Mouse (Mus musculus) liver, embryonic 12.5 days (tissue): ENCODE measurements around the gene Pigo. TPM values are rescaled to one million over a fixed set of nuclear protein-coding genes. Genes with fewer than 3 reads are reported as not detected.
"Not testable (repeated sequence)": the region's sequence is repeated elsewhere in the genome, so short reads cannot be mapped to it uniquely, and the experiment has no call there.

Experiments
- ATAC-seq: fragments of 200-750 bp; cut with Nextera tagmentation; 2 replicates; pipeline ENCODE4 v1.8.0; 2017; ENCODE audit warnings: moderate number of reproducible peaks, mild to moderate bottlenecking, moderate library complexity
- H3K27ac ChIP-seq: fragments of 300-500 bp; sonication (generic); 2 replicates; pipeline ENCODE4 v1.5.1; 2016; ENCODE audit warnings: mild to moderate bottlenecking
- H3K27me3 ChIP-seq: fragments of 300-500 bp; sonication (generic); replicated peaks from 2 replicates; pipeline ENCODE4 v1.6.1; 2016; ENCODE audit warnings: mild to moderate bottlenecking, moderate library complexity
- H3K36me3 ChIP-seq: fragments of 300-500 bp; sonication (generic); 2 replicates; pipeline ENCODE4 v1.6.1; 2016; ENCODE audit warnings: mild to moderate bottlenecking, moderate library complexity
- H3K4me1 ChIP-seq: fragments of 300-500 bp; sonication (generic); 2 replicates; pipeline ENCODE4 v1.6.1; 2016
- H3K4me2 ChIP-seq: fragments of 300-500 bp; sonication (generic); 2 replicates; pipeline ENCODE4 v1.6.1; 2016; ENCODE audit warnings: mild to moderate bottlenecking, moderate library complexity
- H3K4me3 ChIP-seq: fragments of 300-500 bp; sonication (generic); 2 replicates; pipeline ENCODE4 v1.5.1; 2016; ENCODE audit warnings: mild to moderate bottlenecking, moderate library complexity
- H3K9ac ChIP-seq: fragments of 300-500 bp; sonication (generic); 2 replicates; pipeline ENCODE4 v1.6.1; 2016; ENCODE audit warnings: mild to moderate bottlenecking, moderate library complexity
- H3K9me3 ChIP-seq: fragments of 300-500 bp; sonication (generic); replicated peaks from 2 replicates; pipeline ENCODE4 v1.6.1; 2016; ENCODE audit warnings: mild to moderate bottlenecking, moderate library complexity
- WGBS: fragments of 180-500 bp; shearing (Covaris S2); methylation state at CpG from one replicate; pipeline ENCODE4 v1.1.7; 2016; ENCODE audit not compliant: insufficient replicate concordance; 5-methylcytosine and 5-hydroxymethylcytosine counted together
- polyA plus RNA-seq: library from polyadenylated mRNA; unstranded; fragments of >200 nt; fragmentation: Nextera tagmentation; extraction: Ambion mirVana; gene quantifications from 2 replicates; pipeline ENCODE4 v1.2.1, GENCODE M21; 2016

The Pigo gene
- polyA plus RNA-seq, 1 experiment from 2014 or later = 16.8 TPM

DNA sequence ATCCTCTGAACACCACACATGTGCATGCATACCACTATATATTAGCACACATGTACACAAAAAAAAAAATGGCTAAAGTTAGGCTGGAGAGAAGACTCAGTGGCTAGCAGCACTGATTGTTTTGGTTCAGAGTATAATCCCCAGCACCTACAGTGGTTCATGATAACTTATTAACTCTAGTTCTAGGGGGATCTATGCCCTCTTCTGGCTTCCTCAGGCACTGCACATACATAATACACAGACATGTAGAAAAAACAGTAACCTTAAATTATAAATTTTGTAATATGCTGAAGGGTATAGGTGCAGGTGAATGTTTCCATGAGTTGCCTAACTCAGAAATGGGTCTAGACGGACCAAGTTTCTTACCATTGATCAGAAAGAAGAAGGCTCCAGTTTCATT lies 37.3 kb downstream of the Pigo start:
- Histone ChIP-seq H3K36me3 (peaks cover 99% of the 10 kb centered on the region), H3K9ac (no peak overlapping the region), H3K27me3 (no peaks in the 10 kb centered on the region), H3K4me2 (no peak overlapping the region), H3K4me3 (no peak overlapping the region), H3K27ac (no peak overlapping the region), H3K9me3 (no peaks in the 10 kb centered on the region), H3K4me1 (no peaks in the 10 kb centered on the region)
- WGBS = 78% methylated on average over 1 of the region's 1 CpGs
- ATAC-seq = no peak

GRCm38 (mm10) chr4:42980467-42980866 lies 45.2 kb downstream of the Pigo start:
- not testable (repeated sequence) for ATAC-seq, H3K4me2 ChIP-seq, H3K9ac ChIP-seq, H3K27me3 ChIP-seq, H3K4me1 ChIP-seq, H3K9me3 ChIP-seq, H3K27ac ChIP-seq, H3K4me3 ChIP-seq
- H3K36me3 ChIP-seq = peaks cover 81% of the 10 kb centered on the region
- WGBS = 81% methylated on average over 8 of the region's 8 CpGs

DNA sequence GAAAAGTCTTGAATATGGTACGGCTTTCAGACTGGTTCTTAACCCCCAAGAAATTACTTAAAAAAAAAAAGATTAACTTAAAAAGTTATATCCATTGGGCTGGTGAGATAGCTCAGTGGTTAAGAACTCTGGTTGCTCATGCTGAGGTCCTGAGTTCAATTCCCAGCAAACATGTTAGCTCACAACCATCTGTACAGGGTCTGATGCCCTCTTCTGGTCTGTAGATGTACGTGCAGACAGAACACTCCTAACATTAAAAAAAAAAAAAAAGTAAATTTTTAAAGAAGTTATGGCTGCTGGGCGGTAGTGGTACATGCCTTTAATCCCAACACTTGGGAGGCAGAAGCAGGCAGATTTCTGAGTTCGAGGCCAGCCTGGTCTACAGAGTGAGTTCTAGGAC lies 47.6 kb downstream of the Pigo start:
- Histone ChIP-seq H3K9ac (no peak overlapping the region), H3K36me3 (peaks cover 57% of the 10 kb centered on the region), H3K27me3 (no peaks in the 10 kb centered on the region), H3K4me3 (no peak overlapping the region), H3K4me2 (no peak overlapping the region), H3K27ac (no peak overlapping the region), H3K9me3 (no peaks in the 10 kb centered on the region), H3K4me1 (no peaks in the 10 kb centered on the region)
- ATAC-seq = no peak
- 86% methylated on average over 4 of the region's 4 CpGs for whole genome bisulfite sequencing

- Histone ChIP-seq H3K36me3 (peaks cover 16% of the 10 kb centered on the region), H3K9ac (no peak overlapping the region), H3K4me2 (no peak overlapping the region), H3K27me3 (0 out of 2 replicates have a peak, but pooled peaks cover 5% of the 10 kb centered on the region), H3K27ac (no peak overlapping the region), H3K4me3 (no peak overlapping the region), H3K9me3 (no peaks in the 10 kb centered on the region), H3K4me1 (no peaks in the 10 kb centered on the region)
- ATAC-seq = no peak
- WGBS = 71% methylated on average over 5 of the region's 5 CpGs
These were observed 51.8 kb downstream of the Pigo start for GRCm38 (mm10) chr4:42973868-42974267.

- H3K4me2 ChIP-seq = no peak overlapping the region
These were observed 52.7 kb downstream of the Pigo start for GRCm38 (mm10) chr4:42972952-42973351.

GRCm38 (mm10) chr4:42969304-42969703 lies 56.3 kb downstream of the Pigo start, which contains the start of gene 1700022I11Rik:
TSS of gene 1700022I11Rik (plus strand) at chr4:42969604.
- Histone ChIP-seq H3K27ac (no peak within 1 kb of the TSS), H3K4me2 (no peak within 1 kb of the TSS), H3K9me3 (no peaks in the 10 kb centered on the region), H3K9ac (no peak within 1 kb of the TSS), H3K27me3 (peaks cover 13% of the 10 kb centered on the region), H3K4me1 (peaks cover 4% of the 10 kb centered on the region; the same call in 1 of the 2 replicates), H3K36me3 (no peaks in the 10 kb centered on the region), H3K4me3 (no peak within 1 kb of the TSS)
- WGBS = 63% methylated on average over 4 of the region's 4 CpGs
- ATAC-seq = no peak

More at GRCm38 (mm10) chr4:42972952-42973351, 52.7 kb downstream of the Pigo start:
- no peaks in the 10 kb centered on the region for H3K4me1 ChIP-seq
- H3K27ac ChIP-seq = no peak overlapping the region
- H3K9me3 ChIP-seq = no peaks in the 10 kb centered on the region
- no peak for ATAC-seq
- H3K36me3 ChIP-seq = peaks cover 7% of the 10 kb centered on the region
- 66% methylated on average over 4 of the region's 4 CpGs for WGBS
- no peak overlapping the region for H3K4me3 ChIP-seq
- 0 out of 2 replicates have a peak, but pooled peaks cover 5% of the 10 kb centered on the region for H3K27me3 ChIP-seq
- no peak overlapping the region for H3K9ac ChIP-seq

Other genes with a start within 250 kb of the Pigo start
- 0.15 and 0.18 TPM in 2 replicates for gene Fam205a1, start 171.9 kb downstream of the Pigo start, polyA plus RNA-seq
- 0.05 and 0.07 TPM in 2 replicates for gene Gm12394, start 169.0 kb downstream of the Pigo start, polyA plus RNA-seq
- gene Fam205c, start 151.6 kb downstream of the Pigo start, polyA plus RNA-seq = 0.24 and 0.33 TPM in 2 replicates
- 0.18 and 0.26 TPM in 2 replicates for gene Phf24, start 109.2 kb downstream of the Pigo start, polyA plus RNA-seq
- 0.94 and 1.2 TPM in 2 replicates for gene Dnajb5, start 76.0 kb downstream of the Pigo start, polyA plus RNA-seq
- gene 1700022I11Rik, start 56.2 kb downstream of the Pigo start, polyA plus RNA-seq = 0.20 and 0.47 TPM in 2 replicates
- gene Vcp, start 25.3 kb downstream of the Pigo start, polyA plus RNA-seq = 354 and 366 TPM in 2 replicates
- 12.3 and 13.6 TPM in 2 replicates for gene Fancg, start 15.3 kb downstream of the Pigo start, polyA plus RNA-seq
- gene Stoml2, start 5.9 kb upstream of the Pigo start, polyA plus RNA-seq = 280 and 292 TPM in 2 replicates
- 28.9 and 32.2 TPM in 2 replicates for gene Fam214b, start 20.4 kb upstream of the Pigo start, polyA plus RNA-seq
- 0.91 and 1.2 TPM in 2 replicates for gene Unc13b, start 33.1 kb upstream of the Pigo start, polyA plus RNA-seq
- 0.07 and 0.27 TPM in 2 replicates for gene Atp8b5, start 241.3 kb upstream of the Pigo start, polyA plus RNA-seq